In the genomic region with DNA sequence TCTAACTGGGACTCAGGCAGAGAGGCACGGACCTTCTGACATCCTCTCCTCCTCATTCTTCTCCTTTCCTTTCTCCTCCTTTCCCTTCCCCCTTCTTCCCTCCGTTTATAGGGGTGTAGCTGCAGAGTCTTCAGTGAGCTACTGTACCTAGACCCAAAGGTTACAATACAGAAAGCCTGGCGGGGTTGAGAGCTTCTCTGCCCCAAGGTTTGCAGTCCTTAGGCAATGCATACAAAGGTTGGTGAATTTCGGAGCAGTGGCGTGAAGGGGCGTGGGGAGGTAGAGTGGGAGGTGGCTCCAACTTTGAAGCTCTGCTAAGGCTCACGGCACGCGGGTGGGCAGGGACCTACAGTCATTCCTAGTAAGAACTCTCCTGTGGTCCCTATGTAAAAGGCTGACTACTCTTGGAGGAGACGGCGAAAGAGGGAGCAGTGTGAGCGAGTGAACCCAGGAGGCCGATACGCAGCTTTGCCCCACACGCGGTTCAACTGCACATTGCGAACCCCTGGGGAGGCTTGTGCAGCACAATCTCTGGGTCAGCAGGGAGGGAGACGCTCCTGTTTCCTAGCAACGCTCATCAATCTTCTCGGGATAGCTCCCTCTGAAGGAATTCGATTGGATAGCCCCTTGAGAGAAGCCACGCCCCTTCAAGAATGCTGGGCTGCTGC, we compare ENCODE assay signal across 8 mouse cellular contexts. TPM values are rescaled to one million over a fixed set of nuclear protein-coding genes. Genes with fewer than 3 reads are reported as not detected.
DNase-seq lines count a peak whose midpoint lies in the region.

No protein-coding gene starts in this region.

- peaks cover 49% of the 10 kb centered on the region for H3K27me3 ChIP-seq in forebrain, embryonic 10.5 days (ENCODE audit: poor library complexity, severe bottlenecking)
- peaks cover 39% of the 10 kb centered on the region for H3K27me3 ChIP-seq in limb, embryonic 10.5 days (ENCODE audit: low read depth, poor library complexity, severe bottlenecking)

- peaks cover 20% of the 10 kb centered on the region for H3K4me1 ChIP-seq in forebrain, embryonic 10.5 days
- peaks cover 14% of the 10 kb centered on the region for H3K4me1 ChIP-seq in limb, embryonic 10.5 days

- H3K9me3 ChIP-seq in forebrain, embryonic 10.5 days = no peaks in the 10 kb centered on the region
- no peaks in the 10 kb centered on the region for H3K9me3 ChIP-seq in limb, embryonic 10.5 days (replicated peaks)

- peak overlapping the region; percentile 61 for H3K4me3 ChIP-seq in forebrain, embryonic 10.5 days
- H3K4me3 ChIP-seq in limb, embryonic 10.5 days = peak overlapping the region; percentile 58

- DNase-seq in adrenal gland, adult 2 months = peak; percentile 17
- no peak for DNase-seq in adrenal gland, postnatal 4 days (ENCODE audit: low spot score in 2 of 2)
- DNase-seq in brain, adult 2 months (ENCODE audit: low read depth, low spot score) = peak; percentile 97
- DNase-seq in forebrain, embryonic 10.5 days (ENCODE audit: extremely low spot score, low spot score) = peak; percentile 67
- peak; percentile 54 for DNase-seq in hindlimb bud, embryonic 11.5 days (ENCODE audit: extremely low spot score, low read depth, low spot score)
- DNase-seq in limb, embryonic 10.5 days (ENCODE audit: low spot score) = peak; percentile 60
- DNase-seq in retina, postnatal 7 days (ENCODE audit: low read depth, low spot score) = peak; percentile 11
- no peak for DNase-seq in gastrocnemius, postnatal 14 days

- peak overlapping the region; percentile 66; the same call in 1 of the 2 replicates for H3K27ac ChIP-seq in forebrain, embryonic 10.5 days
- no peak overlapping the region for H3K27ac ChIP-seq in limb, embryonic 10.5 days

- intact Hi-C loops in gastrocnemius, postnatal 14 days (cut with DNase I; ENCODE audit: low total_unique reads) = no loop called here

- WGBS in forebrain, embryonic 10.5 days = under 1% methylated on average over 22 of the region's 22 CpGs
- under 1% methylated on average over 22 of the region's 22 CpGs for WGBS in limb, embryonic 10.5 days

- H3K36me3 ChIP-seq in forebrain, embryonic 10.5 days (replicated peaks) = no peaks in the 10 kb centered on the region
- no peaks in the 10 kb centered on the region for H3K36me3 ChIP-seq in limb, embryonic 10.5 days

RNA-seq across cellular contexts. Expression of a gene that starts 0.8 kb away (rescaled TPM):
- not detected for total RNA-seq in adrenal gland, adult 2 months (2021)
- polyA plus RNA-seq in adrenal gland, adult 2 months (2012; rRNA removed) = 0.03 TPM in 1 of 2 replicates, not detected in the other
- 1 to 10 TPM in 1 of 2 experiments, under 1 TPM in 1; 0.64 to 1.2 TPM for total RNA-seq in adrenal gland, postnatal 4 days (2021)
- 0.16 and 0.36 TPM in 2 replicates for polyA plus RNA-seq in forebrain, embryonic 10.5 days (2016; fragmentation: Nextera tagmentation; extraction: Ambion mirVana)
- not detected in 2 replicates for polyA plus RNA-seq in limb, embryonic 10.5 days (2016; fragmentation: Nextera tagmentation; extraction: Ambion mirVana)
- total RNA-seq in gastrocnemius, postnatal 14 days (2021) = under 1 TPM in 1 of 2 experiments, not detected in 1; 0.13 TPM

Comparison
In these comparisons a context has a peak if more than half of its experiments do, and no peak if none do; other contexts are left out.
1. DNase-seq: peak in adrenal gland, adult 2 months (single experiment), brain, adult 2 months (single experiment), forebrain, embryonic 10.5 days (single experiment), hindlimb bud, embryonic 11.5 days (single experiment), limb, embryonic 10.5 days (single experiment) and retina, postnatal 7 days (single experiment); none in adrenal gland, postnatal 4 days (0 of 2) and gastrocnemius, postnatal 14 days (single experiment).